Mouse (Mus musculus) erythroid progenitor cell, adult 5-6 weeks (primary cell): Measurements from ENCODE around the gene 2200002D01Rik. TPM values are rescaled to one million over a fixed set of nuclear protein-coding genes. Genes with fewer than 3 reads are reported as not detected.
"Not testable (repeated sequence)": the region's sequence is repeated elsewhere in the genome, so short reads cannot be mapped to it uniquely, and the experiment has no call there.

ENCODE experiments used
- ATAC-seq: replicated peaks from 2 replicates; pipeline ENCODE4 v1.8.0; 2016; ENCODE audit warnings: moderate number of reproducible peaks, mild to moderate bottlenecking, moderate TSS enrichment, inconsistent platforms; ENCODE audit not compliant: poor library complexity, low FRiP score, severe bottlenecking
- total RNA-seq, 2 experiments: library from RNA; stranded (forward) in 1 of 2; stranded (reverse) in 1 of 2; fragments of 150-400 nt in 1 of 2; fragments of 186-747, 209-891 nt in 1 of 2; gene quantifications; 2 replicates each; pipeline versions ENCODE4 v1.2.3 to v1.2.4; 2015 to 2017; ENCODE audit warnings: low replicate concordance in 2 of 2

Gene 2200002D01Rik
- total RNA-seq, 2 experiments from 2014 or later = not detected

- no peak for ATAC-seq
These were observed 3.4 kb downstream of the 2200002D01Rik start for GRCm38 (mm10) chr7:29244732-29245416.

GRCm38 (mm10) chr7:29238019-29238967, 10.0 kb downstream of the 2200002D01Rik start, which contains the start of gene Yif1b:
Yif1b (plus strand) TSS chr7:29238329.
- peak; percentile 97 for ATAC-seq

DNA sequence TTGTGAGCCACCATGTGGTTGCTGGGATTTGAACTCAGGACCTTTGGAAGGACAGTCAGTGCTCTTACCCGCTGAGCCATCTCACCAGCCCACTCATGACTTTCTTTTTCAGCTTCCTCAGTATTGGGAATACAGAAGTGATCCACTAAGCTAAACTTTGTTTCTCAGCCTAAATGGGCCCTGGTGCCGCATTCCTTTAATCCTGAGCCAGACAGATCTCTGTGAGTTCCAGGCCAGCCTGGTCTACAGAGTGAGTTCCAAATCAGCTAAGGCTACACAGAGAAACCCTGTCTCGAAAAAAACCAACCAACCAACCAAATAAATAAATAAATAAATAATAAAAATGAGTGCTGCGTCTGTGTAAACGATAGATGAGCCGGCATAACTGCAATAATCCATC, 10.7 kb downstream of the 2200002D01Rik start:
- ATAC-seq = not testable (repeated sequence)

- no peak for ATAC-seq
These were observed 11.7 kb downstream of the 2200002D01Rik start for GRCm38 (mm10) chr7:29236593-29236992.

- ATAC-seq = no peak
These were observed 13.6 kb downstream of the 2200002D01Rik start for GRCm38 (mm10) chr7:29234661-29235060.

DNA sequence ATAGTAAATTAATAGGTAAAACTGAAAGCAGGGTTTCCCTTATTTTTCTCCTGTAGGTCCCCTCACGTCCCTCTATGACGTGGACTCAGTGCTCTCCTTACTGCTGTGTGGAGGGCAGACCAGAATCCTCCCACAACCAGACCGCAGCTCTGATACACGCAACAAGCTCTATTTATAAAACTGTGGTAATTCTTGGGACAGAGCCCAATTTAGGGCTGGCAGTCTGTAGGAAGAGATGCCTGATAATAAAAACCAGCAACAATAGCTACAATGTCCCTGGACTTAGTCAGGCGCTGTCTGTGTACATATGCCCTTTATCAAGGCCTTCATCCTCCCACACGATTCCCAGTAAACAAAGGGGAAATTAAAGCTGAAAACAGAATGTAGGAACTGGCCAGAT, 14.5 kb downstream of the 2200002D01Rik start:
- ATAC-seq = no peak

GRCm38 (mm10) chr7:29232247-29233013, 15.8 kb downstream of the 2200002D01Rik start, which contains the start of gene Kcnk6:
Kcnk6 (minus strand) TSS chr7:29232515.
- ATAC-seq = no peak

- no peak for ATAC-seq
These were observed 16.7 kb downstream of the 2200002D01Rik start for GRCm38 (mm10) chr7:29231517-29231916.

DNA sequence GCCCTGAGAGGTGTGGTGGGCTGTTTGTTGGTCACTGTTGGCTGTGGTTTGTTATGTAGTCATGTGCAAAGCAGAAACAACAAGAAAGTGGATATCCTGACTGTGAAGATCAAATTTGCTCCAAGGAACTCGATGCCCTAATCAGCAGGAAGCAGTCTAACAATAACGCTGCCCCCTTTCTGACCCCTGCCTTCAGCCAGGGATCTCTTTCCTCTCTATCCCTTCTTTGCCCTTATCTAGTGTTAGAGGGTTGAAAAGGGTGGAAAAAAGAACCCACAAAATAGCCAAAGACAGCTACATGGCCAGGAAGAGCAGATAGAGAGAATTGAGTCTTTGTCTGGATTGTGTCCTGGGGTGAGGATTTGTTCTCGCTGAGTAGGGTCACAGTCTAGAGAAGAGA, 17.7 kb downstream of the 2200002D01Rik start:
- ATAC-seq = no peak

DNA sequence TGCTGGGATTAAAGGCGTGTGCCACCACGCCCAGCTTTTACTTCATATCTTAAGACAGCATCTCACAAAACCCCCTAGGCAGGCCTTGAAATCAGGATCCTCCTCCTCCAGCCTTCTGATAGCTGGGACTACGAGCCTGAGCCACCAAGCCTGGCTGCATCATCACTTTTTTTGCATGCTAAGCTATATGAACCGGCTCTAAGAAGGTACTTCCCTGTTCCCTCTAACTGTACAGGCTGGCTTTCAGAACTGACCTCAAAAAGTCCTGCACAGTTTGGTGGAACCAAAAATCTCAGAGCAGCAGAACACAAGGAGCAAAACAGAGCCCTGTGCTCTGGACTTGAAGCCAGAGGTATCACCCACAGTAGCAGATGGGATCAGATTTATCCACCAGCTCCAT, 20.1 kb downstream of the 2200002D01Rik start:
- ATAC-seq = no peak

GRCm38 (mm10) chr7:29225520-29225919, 22.7 kb downstream of the 2200002D01Rik start:
- ATAC-seq = no peak

- ATAC-seq = no peak
These were observed 23.4 kb downstream of the 2200002D01Rik start for GRCm38 (mm10) chr7:29224756-29225394.

- no peak for ATAC-seq
These were observed 33.4 kb downstream of the 2200002D01Rik start for GRCm38 (mm10) chr7:29214846-29215245.

- no peak for ATAC-seq
These were observed 34.0 kb downstream of the 2200002D01Rik start for GRCm38 (mm10) chr7:29214236-29214635.

DNA sequence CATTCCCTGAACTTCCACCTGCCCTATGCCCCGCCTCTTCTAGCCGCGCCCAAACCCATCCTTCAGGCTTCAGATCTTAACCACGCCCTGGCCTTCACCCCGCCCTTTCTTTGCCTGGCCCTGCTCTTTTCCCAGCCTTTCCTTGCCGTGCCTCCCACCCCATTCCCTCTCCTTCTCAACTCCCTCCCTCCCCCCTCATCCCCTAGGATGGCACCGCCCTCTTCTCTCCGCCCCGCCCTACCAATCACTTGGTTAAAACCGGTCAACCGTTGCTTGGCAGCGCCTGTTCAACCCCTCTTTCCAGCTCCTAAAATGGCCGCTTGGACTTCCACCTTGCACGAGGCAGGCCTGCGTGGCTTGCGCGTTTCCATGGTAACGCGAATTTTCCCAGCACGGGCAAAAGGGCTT, 34.6 kb downstream of the 2200002D01Rik start, which contains the start of gene Catsperg1:
Gene Catsperg1 (minus strand): TSS at position 361 of the 408 bp plus-strand sequence.
- ATAC-seq = no peak

DNA sequence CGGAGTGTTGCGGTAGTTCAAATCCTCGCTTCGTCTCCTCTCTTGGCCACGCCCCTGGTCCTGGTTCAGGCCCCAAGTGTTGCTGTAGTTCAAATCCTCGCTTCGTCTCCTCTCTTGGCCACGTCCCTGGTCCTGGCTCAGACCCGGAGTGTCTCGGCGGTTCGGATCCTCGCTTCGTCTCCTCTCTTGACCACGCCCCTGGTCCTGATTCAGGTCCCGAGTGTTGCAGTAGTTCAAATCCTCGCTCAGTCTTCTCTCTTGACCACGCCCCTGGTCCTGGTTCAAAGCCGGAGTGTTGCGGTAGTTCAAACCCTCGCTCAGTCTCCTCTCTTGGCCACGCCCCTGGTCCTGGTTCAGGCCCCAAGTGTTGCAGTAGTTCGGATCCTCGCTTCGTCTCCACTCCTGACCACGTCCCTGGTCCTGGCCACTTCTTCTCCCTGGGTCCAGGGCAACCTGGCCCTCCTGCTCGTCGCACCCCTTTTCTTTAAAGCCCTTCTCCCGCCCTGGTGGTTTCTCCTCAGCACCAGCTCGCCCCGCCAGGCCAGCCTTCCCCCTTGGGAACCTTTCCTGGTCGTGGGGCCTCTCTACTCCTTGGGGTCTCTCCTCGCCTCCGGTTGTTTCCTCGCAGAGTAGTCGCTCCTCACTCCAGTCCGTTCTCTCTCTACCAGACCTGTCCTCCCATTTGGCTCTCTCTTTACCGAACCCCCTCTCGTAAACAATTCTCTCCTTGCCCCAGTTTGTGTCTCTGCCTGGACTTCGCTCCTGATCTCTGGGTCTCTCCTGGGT, 35.3 kb downstream of the 2200002D01Rik start:
- ATAC-seq = not testable (repeated sequence)

DNA sequence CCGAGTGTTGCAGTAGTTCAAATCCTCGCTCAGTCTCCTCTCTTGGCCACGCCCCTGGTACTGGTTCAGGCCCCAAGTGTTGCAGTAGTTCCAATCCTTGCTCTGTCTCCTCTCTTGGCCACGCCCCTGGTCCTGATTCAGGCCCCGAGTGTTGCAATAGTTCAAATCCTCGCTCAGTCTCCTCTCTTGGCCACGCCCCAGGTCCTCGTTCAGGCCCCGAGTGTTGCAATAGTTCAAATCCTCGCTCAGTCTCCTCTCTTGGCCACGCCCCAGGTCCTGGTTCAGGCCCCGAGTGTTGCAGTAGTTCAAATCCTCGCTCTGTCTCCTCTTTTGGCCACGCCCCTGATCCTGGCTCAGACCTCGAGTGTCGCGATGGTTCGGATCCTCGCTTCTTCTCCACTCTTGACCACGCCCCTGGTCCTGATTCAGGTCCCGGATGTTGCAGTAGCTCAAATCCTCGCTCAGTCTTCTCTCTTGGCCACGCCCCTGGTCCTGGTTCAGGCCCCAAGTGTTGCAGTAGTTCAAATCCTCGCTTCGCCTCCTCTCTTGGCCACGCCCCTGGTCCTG, 36.0 kb downstream of the 2200002D01Rik start:
- no peak for ATAC-seq
